15 mouse cellular contexts compared by ENCODE assay signal in genomic region chr3:131630407-131631317, GRCm38 (mm10).
DNase-seq lines count a peak whose midpoint lies in the region; ATAC-seq lines count a peak whose summit lies in the region.
"Had no signal": no experiment of that assay in that cellular context is flagged by ENCODE, and none has a peak within 500 bp of the region (broad histone marks: within the 10 kb centered on the region; RNA-seq: fewer than 3 reads in every experiment).

No protein-coding gene starts in this region.

- no peak overlapping the region for H3K4me2 ChIP-seq in forebrain, embryonic 15.5 days (replicated peaks)
- no peak overlapping the region for H3K4me2 ChIP-seq in hindbrain, embryonic 15.5 days
- no peak overlapping the region for H3K4me2 ChIP-seq in hindbrain, embryonic 13.5 days
- no peak overlapping the region for H3K4me2 ChIP-seq in neural tube, embryonic 15.5 days
- H3K4me2 ChIP-seq in liver, embryonic 12.5 days, result no peak overlapping the region
- H3K4me2 ChIP-seq: heart, embryonic 15.5 days; stomach, embryonic 15.5 days had no signal

- H3K9me3 ChIP-seq in forebrain, embryonic 15.5 days, result no peaks in the 10 kb centered on the region
- H3K9me3 ChIP-seq in forebrain, embryonic 10.5 days, result no peaks in the 10 kb centered on the region
- H3K9me3 ChIP-seq in hindbrain, embryonic 15.5 days, result no peaks in the 10 kb centered on the region
- H3K9me3 ChIP-seq in hindbrain, embryonic 13.5 days, result no peaks in the 10 kb centered on the region
- H3K9me3 ChIP-seq in neural tube, embryonic 15.5 days (replicated peaks), result no peaks in the 10 kb centered on the region
- H3K9me3 ChIP-seq in liver, embryonic 12.5 days (replicated peaks), result no peaks in the 10 kb centered on the region
- H3K9me3 ChIP-seq: heart, embryonic 15.5 days; megakaryocyte, embryonic 14.5 days; stomach, embryonic 15.5 days had no signal

- no peak overlapping the region for H3K27ac ChIP-seq in forebrain, embryonic 15.5 days (replicated peaks)
- no peak overlapping the region for H3K27ac ChIP-seq in forebrain, embryonic 10.5 days
- no peak overlapping the region for H3K27ac ChIP-seq in hindbrain, embryonic 15.5 days (replicated peaks)
- H3K27ac ChIP-seq in hindbrain, embryonic 13.5 days, result no peak overlapping the region
- no peak overlapping the region for H3K27ac ChIP-seq in neural tube, embryonic 15.5 days (replicated peaks)
- no peak overlapping the region for H3K27ac ChIP-seq in liver, embryonic 12.5 days
- H3K27ac ChIP-seq: heart, embryonic 15.5 days; stomach, embryonic 15.5 days had no signal

- DNase-seq in forebrain, embryonic 10.5 days (ENCODE audit: extremely low spot score, low spot score), result no peak
- DNase-seq in neural tube, embryonic 10.5 days (ENCODE audit: extremely low spot score, low spot score), result no peak
- DNase-seq in lung, postnatal 4 days, result no peak
- DNase-seq: kidney, adult 11 months; lung, adult 18-20 months; right cerebral cortex, postnatal 4 days; thymus, postnatal 14 days had no signal

- no peak overlapping the region for H3K4me3 ChIP-seq in forebrain, embryonic 15.5 days
- H3K4me3 ChIP-seq in forebrain, embryonic 10.5 days, result no peak overlapping the region
- H3K4me3 ChIP-seq in hindbrain, embryonic 15.5 days, result no peak overlapping the region
- H3K4me3 ChIP-seq in hindbrain, embryonic 13.5 days, result no peak overlapping the region
- no peak overlapping the region for H3K4me3 ChIP-seq in neural tube, embryonic 15.5 days (replicated peaks)
- no peak overlapping the region for H3K4me3 ChIP-seq in liver, embryonic 12.5 days
- H3K4me3 ChIP-seq: heart, embryonic 15.5 days; megakaryocyte, embryonic 14.5 days; stomach, embryonic 15.5 days had no signal

- WGBS in forebrain, embryonic 15.5 days, result 81% methylated on average over 11 of the region's 11 CpGs
- WGBS in forebrain, embryonic 10.5 days, result 92% methylated on average over 11 of the region's 11 CpGs
- 77% methylated on average over 11 of the region's 11 CpGs for WGBS in hindbrain, embryonic 15.5 days
- WGBS in hindbrain, embryonic 13.5 days, result 89% methylated on average over 11 of the region's 11 CpGs
- 56% methylated on average over 11 of the region's 11 CpGs for whole genome bisulfite sequencing in neural tube, embryonic 15.5 days
- WGBS in liver, embryonic 12.5 days (ENCODE audit: insufficient replicate concordance), result 68% methylated on average over 11 of the region's 11 CpGs

- H3K9ac ChIP-seq in forebrain, embryonic 15.5 days (replicated peaks), result no peak overlapping the region
- no peak overlapping the region for H3K9ac ChIP-seq in hindbrain, embryonic 15.5 days
- no peak overlapping the region for H3K9ac ChIP-seq in hindbrain, embryonic 13.5 days
- H3K9ac ChIP-seq in neural tube, embryonic 15.5 days (replicated peaks), result no peak overlapping the region
- H3K9ac ChIP-seq in liver, embryonic 12.5 days, result no peak overlapping the region
- H3K9ac ChIP-seq: heart, embryonic 15.5 days; stomach, embryonic 15.5 days had no signal

- peak; percentile 43 for ATAC-seq in forebrain, embryonic 15.5 days (replicated peaks)
- ATAC-seq in hindbrain, embryonic 15.5 days (ENCODE audit: low FRiP score, low read depth), result peak; percentile 36
- ATAC-seq in hindbrain, embryonic 13.5 days (ENCODE audit: low FRiP score), result no peak
- ATAC-seq in neural tube, embryonic 15.5 days (ENCODE audit: low FRiP score), result peak; percentile 22; the same call in 1 of the 2 replicates
- ATAC-seq in liver, embryonic 12.5 days, result no peak

- peaks cover 13% of the 10 kb centered on the region for H3K36me3 ChIP-seq in forebrain, embryonic 15.5 days
- H3K36me3 ChIP-seq in forebrain, embryonic 10.5 days (replicated peaks), result peaks cover 38% of the 10 kb centered on the region
- H3K36me3 ChIP-seq in hindbrain, embryonic 15.5 days, result peaks cover 16% of the 10 kb centered on the region
- peaks cover 48% of the 10 kb centered on the region for H3K36me3 ChIP-seq in hindbrain, embryonic 13.5 days
- peaks cover 26% of the 10 kb centered on the region for H3K36me3 ChIP-seq in neural tube, embryonic 15.5 days
- no peaks in the 10 kb centered on the region for H3K36me3 ChIP-seq in liver, embryonic 12.5 days
- H3K36me3 ChIP-seq: heart, embryonic 15.5 days had no signal

- no peaks in the 10 kb centered on the region for H3K4me1 ChIP-seq in forebrain, embryonic 15.5 days
- peaks cover 4% of the 10 kb centered on the region; the same call in 1 of the 2 replicates for H3K4me1 ChIP-seq in forebrain, embryonic 10.5 days
- no peaks in the 10 kb centered on the region for H3K4me1 ChIP-seq in hindbrain, embryonic 15.5 days (replicated peaks)
- peaks cover 10% of the 10 kb centered on the region; the same call in 1 of the 2 replicates for H3K4me1 ChIP-seq in hindbrain, embryonic 13.5 days (replicated peaks)
- H3K4me1 ChIP-seq in neural tube, embryonic 15.5 days, result peaks cover 9% of the 10 kb centered on the region
- H3K4me1 ChIP-seq in liver, embryonic 12.5 days, result no peaks in the 10 kb centered on the region
- H3K4me1 ChIP-seq: heart, embryonic 15.5 days; megakaryocyte, embryonic 14.5 days; stomach, embryonic 15.5 days had no signal

- no peaks in the 10 kb centered on the region for H3K27me3 ChIP-seq in forebrain, embryonic 15.5 days
- H3K27me3 ChIP-seq in forebrain, embryonic 10.5 days (ENCODE audit: poor library complexity, severe bottlenecking), result no peaks in the 10 kb centered on the region
- no peaks in the 10 kb centered on the region for H3K27me3 ChIP-seq in hindbrain, embryonic 15.5 days
- no peaks in the 10 kb centered on the region for H3K27me3 ChIP-seq in hindbrain, embryonic 13.5 days
- H3K27me3 ChIP-seq in neural tube, embryonic 15.5 days (replicated peaks), result no peaks in the 10 kb centered on the region
- H3K27me3 ChIP-seq in liver, embryonic 12.5 days (replicated peaks), result no peaks in the 10 kb centered on the region
- H3K27me3 ChIP-seq: heart, embryonic 15.5 days; megakaryocyte, embryonic 14.5 days; stomach, embryonic 15.5 days had no signal

Comparison
In these comparisons a context has a peak if more than half of its experiments do, and no peak if none do; other contexts are left out.
1. ATAC-seq: peak in forebrain, embryonic 15.5 days (single experiment), hindbrain, embryonic 15.5 days (single experiment) and neural tube, embryonic 15.5 days (single experiment); none in hindbrain, embryonic 13.5 days (single experiment) and liver, embryonic 12.5 days (single experiment).